Mouse (Mus musculus) adrenal gland, adult 8-10 months (tissue): ENCODE measurements at regions not wholly inside any gene's neighbourhood (a gene's known extent, or its start where the extent isn't known, plus 50 kb on each side); places are given as distances from the start of the nearest gene placed in this dataset.
A peak's percentile ranks its signal among the peaks of the same experiment; 100 is the strongest.
"Not testable (repeated sequence)": the region's sequence is repeated elsewhere in the genome, so short reads cannot be mapped to it uniquely, and the experiment has no call there.

Experiments
- DNase-seq: peaks from one replicate; pipeline ENCODE4 v3.0.0; 2022

- DNase-seq: peak; percentile 2
Measured at GRCm38 (mm10) chr12:21680026-21680425, 262.6 kb upstream of the Ywhaq start.

- not testable (repeated sequence) for DNase-seq
Measured at GRCm38 (mm10) chr12:21649381-21649780, 231.9 kb upstream of the Ywhaq start.

- peak; percentile 9 for DNase-seq
Measured at GRCm38 (mm10) chr12:21613781-21614180, 196.3 kb upstream of the Ywhaq start.

GRCm38 (mm10) chr12:21568415-21569040, 151.1 kb upstream of the Ywhaq start:
- DNase-seq: no peak

GRCm38 (mm10) chr12:21543962-21544361, 126.5 kb upstream of the Ywhaq start:
- not testable (repeated sequence) for DNase-seq

- peak; percentile 48 for DNase-seq
Measured at GRCm38 (mm10) chr12:21543153-21543894, 125.9 kb upstream of the Ywhaq start.

GRCm38 (mm10) chr12:21531766-21532165, 114.3 kb upstream of the Ywhaq start:
- no peak for DNase-seq

GRCm38 (mm10) chr12:21529367-21529766, 111.9 kb upstream of the Ywhaq start:
- not testable (repeated sequence) for DNase-seq

- not testable (repeated sequence) for DNase-seq
Measured at GRCm38 (mm10) chr12:21527336-21527735, 109.9 kb upstream of the Ywhaq start.

- not testable (repeated sequence) for DNase-seq
Measured at GRCm38 (mm10) chr12:21526906-21527305, 109.5 kb upstream of the Ywhaq start.

GRCm38 (mm10) chr12:21525567-21525966, 108.1 kb upstream of the Ywhaq start:
- not testable (repeated sequence) for DNase-seq

GRCm38 (mm10) chr12:21522621-21523020, 105.2 kb upstream of the Ywhaq start:
- DNase-seq: no peak

GRCm38 (mm10) chr12:21519058-21519457, 101.6 kb upstream of the Ywhaq start:
- no peak for DNase-seq

GRCm38 (mm10) chr12:21512736-21513135, 95.3 kb upstream of the Ywhaq start:
- DNase-seq: no peak

GRCm38 (mm10) chr12:21511043-21511665, 93.7 kb upstream of the Ywhaq start:
- DNase-seq: no peak

- no peak for DNase-seq
Measured at GRCm38 (mm10) chr12:21507080-21507479, 89.6 kb upstream of the Ywhaq start.

GRCm38 (mm10) chr12:21505731-21506368, 88.4 kb upstream of the Ywhaq start:
- no peak for DNase-seq

- DNase-seq: no peak
Measured at GRCm38 (mm10) chr12:21503250-21503649, 85.8 kb upstream of the Ywhaq start.

- no peak for DNase-seq
Measured at GRCm38 (mm10) chr12:21496974-21497373, 79.5 kb upstream of the Ywhaq start.

- DNase-seq: no peak
Measured at GRCm38 (mm10) chr12:21495511-21495910, 78.1 kb upstream of the Ywhaq start.

- DNase-seq: no peak
Measured at GRCm38 (mm10) chr12:21493471-21493870, 76.0 kb upstream of the Ywhaq start.

- DNase-seq: no peak
Measured at GRCm38 (mm10) chr12:21492549-21493291, 75.3 kb upstream of the Ywhaq start.
